Mouse (Mus musculus): ENCODE measurements around the gene Rps23. TPM values are rescaled to one million over a fixed set of nuclear protein-coding genes. Genes with fewer than 3 reads are reported as not detected.

The Rps23 gene
- polyA plus RNA-seq (2021; fragmentation: Nextera tagmentation), result 1,108 and 1,282 TPM in 2 replicates
- long read RNA-seq, experiment 1, transcript Rps23-201 (4 exons, 937 nt), result major isoform, 116 of 121 reads
- long read RNA-seq, experiment 1, partial matches to known transcripts, result 2 of 121 reads
- long read RNA-seq, experiment 1, other reads (novel, unspliced or antisense), result 2 of 121 reads
- long read RNA-seq, experiment 2, transcript Rps23-201 (4 exons, 937 nt), result major isoform, 955 of 980 reads
- long read RNA-seq, experiment 2, partial matches to known transcripts, result 11 of 980 reads
- long read RNA-seq, experiment 2, other reads (novel, unspliced or antisense), result 10 of 980 reads

DNA sequence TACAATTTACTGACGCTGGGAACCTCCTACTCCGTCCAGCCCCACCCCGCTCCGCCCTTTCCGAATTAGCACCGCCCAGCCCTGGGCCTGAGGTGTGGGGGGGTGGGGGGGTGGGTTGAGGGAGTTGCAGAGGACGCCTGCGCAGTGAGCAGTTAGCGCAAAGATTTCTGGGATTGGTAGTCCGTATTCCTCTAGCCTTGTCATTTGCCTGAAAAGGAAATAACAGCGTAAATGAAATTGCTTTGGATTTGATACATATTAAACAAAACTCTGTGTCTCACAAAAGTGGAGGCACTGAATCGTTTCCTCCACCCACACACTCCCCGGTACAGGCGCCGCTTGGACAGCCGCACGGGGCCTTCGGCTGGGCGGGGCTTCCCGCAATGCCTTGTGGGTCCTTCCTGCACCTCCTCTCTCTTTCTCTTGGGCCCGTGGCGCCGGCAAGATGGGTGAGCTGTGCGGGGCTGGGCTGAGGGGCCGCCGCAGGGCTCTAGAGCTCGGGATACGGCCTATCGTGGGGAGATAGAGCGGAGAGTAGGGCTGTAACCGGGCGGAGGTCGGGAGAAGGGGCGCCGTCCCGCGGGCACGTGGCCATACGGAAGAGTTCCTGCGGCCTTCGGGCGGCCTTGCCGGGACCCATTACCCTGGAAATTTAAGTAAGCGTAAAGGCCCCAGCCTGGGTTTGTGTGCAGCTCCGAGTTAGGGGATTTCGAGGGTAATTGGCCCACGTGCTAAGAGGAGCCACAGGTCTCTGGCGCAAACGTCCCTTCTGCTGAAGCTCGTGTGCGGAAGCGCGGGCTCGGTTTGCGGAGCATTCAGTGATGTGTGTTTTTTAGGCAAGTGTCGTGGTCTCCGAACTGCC is at the start of gene Rps23:
Gene Rps23 (plus strand): TSS at position 208 of the 862 bp plus-strand sequence.

DNA sequence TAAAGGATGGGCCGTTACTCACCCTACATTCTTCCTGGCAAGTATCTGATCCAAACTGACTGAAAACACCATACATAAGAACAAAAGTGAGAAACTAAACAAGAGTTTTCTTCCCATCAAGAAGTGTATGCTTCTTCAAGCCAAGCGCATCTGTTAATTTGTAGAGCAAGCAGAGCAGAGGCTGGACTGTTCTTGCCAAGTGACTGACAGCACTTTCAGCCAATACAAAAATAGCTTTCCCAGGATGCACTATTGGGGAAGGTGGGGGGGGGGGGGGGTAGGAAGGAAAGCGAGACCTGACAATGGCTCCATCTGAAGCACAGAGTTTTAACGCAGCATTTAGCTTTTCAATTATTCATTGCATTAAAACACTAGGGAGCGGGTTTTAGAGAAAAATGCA is 17.6 kb upstream of the Rps23 start, which contains the start of gene Atp6ap1l:
Gene Atp6ap1l (minus strand): TSS at position 180 of the 400 bp plus-strand sequence.

Other genes with a start within 250 kb of the Rps23 start
- gene Atp6ap1l, start 17.6 kb upstream of the Rps23 start, polyA plus RNA-seq (2021; fragmentation: Nextera tagmentation), result 11.8 and 25.6 TPM in 2 replicates